Mouse (Mus musculus) megakaryocyte progenitor cell, adult 5-6 weeks (primary cell): ENCODE data around the gene Bora. TPM values are rescaled to one million over a fixed set of nuclear protein-coding genes. Genes with fewer than 3 reads are reported as not detected.
"Not testable (repeated sequence)": the region's sequence is repeated elsewhere in the genome, so short reads cannot be mapped to it uniquely, and the experiment has no call there.

Experiments used
- ATAC-seq: replicated peaks from 2 replicates; pipeline ENCODE4 v1.8.0; 2016; ENCODE audit warnings: mild to moderate bottlenecking, moderate TSS enrichment, inconsistent platforms; ENCODE audit not compliant: poor library complexity
- total RNA-seq, 2 experiments: library from RNA; stranded (forward) in 1 of 2; stranded (reverse) in 1 of 2; fragments of 157-497, 149-512 nt in 1 of 2; fragments of 200-1000 nt in 1 of 2; gene quantifications; 2 replicates each; pipeline versions ENCODE4 v1.2.3 to v1.2.4; 2015 to 2017

The Bora gene
- total RNA-seq (2015) (46.1 and 53.0 TPM in 2 replicates), total RNA-seq (2017) (45.9 and 56.2 TPM in 2 replicates)

DNA sequence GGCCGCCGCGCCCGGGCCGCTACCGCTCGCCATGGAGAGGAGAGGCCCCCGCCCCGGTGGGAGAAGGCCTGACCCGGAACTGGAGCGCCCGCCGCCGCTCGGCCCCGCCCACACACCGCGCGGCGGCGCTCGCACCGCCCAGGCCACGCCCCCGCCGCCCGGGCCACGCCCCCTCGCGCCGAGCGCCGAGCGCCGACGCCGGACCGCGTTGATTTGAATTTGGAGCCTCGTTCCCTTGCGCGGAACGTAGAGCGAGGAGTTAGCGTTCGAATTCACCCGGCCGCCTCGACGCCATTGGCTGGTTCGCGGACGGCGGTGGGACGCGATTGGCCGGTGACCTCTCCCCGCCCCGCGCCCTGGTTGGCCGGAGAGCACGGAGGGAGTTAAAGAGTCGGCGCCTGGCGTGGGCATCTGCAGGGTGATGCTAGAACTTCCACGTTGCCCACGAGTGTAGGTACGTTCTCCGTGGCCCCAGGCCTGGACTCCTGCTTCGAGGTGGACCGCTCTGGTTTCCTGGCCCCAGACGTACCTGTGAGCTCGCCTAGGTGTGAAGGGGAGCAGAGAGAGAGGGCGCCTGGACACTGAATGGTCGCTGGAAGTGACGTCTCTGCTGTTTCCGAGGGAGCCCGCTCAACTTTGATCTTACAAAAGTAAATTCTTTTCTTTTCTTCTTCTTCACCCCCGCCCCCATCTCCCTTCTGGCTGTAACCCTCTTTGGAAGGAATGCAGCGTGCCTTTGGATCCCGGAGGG, at the start of gene Bora, which contains the start of gene Mzt1:
Gene Bora, plus strand, starts transcription at position 192 of the 751 bp plus-strand sequence.
Gene Mzt1, minus strand, starts transcription at position 104 of the 751 bp plus-strand sequence.
- peak; percentile 74 for ATAC-seq

DNA sequence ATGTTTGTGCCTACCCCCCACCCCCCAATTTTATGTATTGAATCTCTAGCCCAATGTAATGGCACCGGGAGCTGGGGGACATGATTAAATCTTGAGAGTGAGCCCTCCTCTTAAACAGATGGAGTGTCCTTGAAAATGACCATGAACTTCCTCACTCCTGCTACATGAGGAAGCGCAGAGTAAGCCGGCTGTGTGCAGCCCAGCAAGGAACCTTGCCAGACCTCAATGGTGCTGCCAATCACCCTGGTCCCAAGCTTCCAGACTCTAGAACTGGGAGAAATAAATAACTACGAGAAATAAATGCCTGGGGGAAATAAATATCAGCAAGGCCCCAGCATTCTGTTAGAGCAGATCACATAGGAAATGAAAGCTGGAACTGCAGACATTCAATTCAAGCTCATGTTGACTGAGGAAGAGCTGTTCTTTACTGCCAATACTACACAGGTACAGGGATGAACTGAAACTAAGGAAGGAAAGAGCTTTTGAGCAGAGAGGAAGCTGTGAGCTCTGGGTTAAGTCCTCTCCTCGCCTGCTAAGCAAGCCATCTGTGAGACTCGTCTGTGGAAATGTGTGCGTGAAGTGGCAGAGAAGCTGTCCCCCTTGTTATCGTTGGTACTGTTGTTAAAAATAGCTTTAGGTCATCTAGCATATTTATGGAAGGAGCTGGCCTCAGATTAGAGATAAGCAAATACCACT, 35.6 kb upstream of the Bora start:
- peak; percentile 80 for ATAC-seq

DNA sequence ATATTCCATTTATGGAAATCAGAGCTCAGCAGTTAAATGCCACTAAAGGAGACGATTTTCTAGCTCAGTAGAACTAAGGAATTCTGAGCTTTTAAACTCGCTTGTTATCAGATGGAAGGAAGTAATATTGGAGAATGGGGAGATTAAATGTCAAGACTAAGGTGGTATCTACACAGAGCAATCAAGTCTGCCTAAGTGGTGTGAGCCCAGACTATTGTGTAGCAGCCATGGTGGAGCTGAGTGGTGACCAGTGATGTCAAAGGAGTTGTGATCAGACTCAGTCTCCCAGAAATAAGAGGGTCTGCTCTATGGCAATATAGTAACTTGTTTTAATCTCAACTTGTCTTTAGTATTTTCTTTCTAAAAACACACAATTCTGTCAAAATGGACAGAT, 35.1 kb upstream of the Bora start:
- no peak for ATAC-seq

DNA sequence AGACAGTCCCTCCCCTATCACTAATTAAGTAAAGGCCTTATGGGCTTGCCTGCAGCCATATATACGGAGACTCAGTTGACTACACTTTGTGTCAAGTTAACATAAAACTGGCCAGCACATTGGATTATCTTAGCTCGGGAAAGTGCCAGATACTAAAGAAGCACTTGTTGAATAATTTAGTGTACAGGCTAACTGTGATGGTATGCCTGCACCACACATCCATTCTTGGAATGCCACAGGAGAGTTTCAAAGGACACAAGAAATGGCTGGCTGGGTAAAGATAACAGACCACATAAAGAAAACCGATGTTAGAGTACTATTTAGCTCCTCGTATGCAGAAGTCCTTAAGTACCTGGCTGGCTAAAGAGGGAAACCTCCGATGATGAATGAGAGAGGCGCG, 27.3 kb upstream of the Bora start:
- ATAC-seq = no peak

DNA sequence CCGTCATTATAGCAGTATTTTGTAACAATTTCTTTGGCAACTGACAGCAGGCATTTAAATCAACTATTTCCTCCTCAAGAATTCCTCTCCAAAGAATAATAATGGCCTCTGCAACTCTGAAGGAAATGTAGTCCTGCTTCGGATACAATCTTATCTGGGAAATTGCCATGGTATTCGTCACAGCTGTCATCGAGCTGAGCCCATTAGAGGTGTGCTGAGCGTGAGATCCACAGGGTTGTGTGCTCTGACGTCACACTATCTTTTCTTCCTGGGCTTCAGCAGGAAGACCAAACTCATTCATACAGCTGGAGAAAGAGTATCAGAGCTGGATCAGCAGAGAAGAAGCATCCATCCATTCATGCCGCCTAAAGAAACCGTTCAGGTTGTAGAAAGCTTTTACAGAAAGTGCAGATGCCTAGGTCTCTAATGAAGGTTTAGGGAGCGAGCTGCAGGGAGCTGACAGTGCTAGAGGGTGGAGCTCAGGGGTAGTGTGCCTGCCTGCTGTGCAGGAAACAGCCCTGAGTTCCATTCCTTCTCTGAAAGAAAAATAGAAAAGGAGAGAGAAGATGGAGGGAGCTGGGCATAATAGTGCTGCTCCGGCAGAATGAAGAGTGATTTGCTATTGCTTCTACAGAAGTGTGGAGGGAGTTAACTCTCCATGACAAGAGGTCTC, 26.8 kb upstream of the Bora start:
- no peak for ATAC-seq

DNA sequence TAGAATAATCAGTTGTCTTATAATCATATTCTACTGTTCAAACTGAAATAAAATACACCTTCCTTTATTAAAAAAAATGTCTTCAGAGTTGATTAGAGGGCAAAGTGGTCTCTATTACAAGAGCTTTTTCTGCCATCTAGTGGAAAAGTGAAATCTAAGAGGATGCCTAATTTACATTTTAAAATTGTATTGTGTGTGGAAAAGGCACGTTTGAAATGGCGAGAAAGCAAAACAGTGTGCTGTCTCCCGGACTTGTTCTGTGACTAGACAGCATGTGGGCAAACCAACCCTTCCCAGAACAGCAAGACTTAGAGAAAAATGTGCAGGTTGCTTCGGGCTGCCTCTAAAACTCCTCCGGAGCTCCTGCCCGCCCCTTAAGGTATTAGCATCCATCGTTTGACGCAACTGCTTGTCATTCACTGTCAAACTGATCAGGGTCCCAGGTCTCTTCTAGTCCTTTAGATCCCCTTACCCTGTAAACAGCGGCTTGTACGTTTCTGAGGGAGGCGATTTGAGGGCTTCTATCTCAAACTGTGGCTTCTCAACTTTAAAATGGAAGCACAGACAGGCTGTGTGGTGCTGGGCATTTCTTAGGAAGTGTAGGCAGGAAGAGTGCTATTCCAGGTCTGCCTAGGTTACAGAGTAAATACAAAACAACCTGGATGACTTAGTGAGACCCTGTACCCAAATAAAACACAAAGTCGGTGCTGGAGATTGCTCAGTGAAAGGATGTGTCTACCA, 23.5 kb upstream of the Bora start:
- ATAC-seq = peak; percentile 52

DNA sequence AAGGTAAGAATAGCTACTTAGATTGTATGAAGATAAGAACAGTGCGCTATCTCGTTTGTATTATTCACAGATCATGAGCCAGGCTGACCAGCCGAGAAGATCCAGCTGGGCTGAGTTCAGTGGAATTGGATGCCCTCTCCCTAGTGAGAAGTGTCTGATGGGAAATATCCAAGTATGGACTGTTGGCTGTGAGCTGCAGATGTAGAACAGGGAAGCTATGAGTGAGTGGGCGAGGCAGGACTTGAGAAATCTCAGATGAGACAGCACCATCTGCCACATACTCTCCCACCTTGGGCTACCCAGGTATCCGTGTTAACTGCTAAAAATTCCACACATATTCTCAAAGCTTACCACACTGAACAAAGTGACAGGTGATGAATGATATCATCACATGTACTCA, 16.0 kb upstream of the Bora start:
- ATAC-seq = no peak

DNA sequence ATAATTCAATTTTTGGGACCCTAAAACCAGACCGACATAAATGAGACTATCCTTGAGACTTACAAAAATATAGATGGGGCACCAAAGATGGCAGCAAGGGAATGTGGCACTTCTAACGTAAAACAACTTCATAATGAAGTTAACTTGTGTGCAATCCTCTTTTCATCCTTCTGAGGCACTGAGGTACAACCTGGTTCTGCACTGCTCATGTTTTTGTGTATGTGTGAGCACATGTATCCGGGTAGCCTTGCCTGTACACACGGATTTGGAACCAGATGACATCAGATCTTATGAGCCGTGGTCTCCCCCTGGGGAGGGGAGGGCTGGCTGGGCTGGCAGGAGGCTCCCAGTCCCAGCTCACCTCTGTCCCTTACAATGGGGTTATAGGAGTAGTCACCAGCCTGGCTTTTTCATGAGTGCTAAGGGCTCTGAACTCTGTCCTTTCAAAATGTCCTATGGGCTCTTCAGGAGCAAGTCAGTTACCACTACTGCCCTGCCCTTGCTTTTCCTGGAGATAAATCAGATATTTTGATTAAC, 14.6 kb upstream of the Bora start:
- peak; percentile 27; the same call in 1 of the 2 replicates for ATAC-seq

DNA sequence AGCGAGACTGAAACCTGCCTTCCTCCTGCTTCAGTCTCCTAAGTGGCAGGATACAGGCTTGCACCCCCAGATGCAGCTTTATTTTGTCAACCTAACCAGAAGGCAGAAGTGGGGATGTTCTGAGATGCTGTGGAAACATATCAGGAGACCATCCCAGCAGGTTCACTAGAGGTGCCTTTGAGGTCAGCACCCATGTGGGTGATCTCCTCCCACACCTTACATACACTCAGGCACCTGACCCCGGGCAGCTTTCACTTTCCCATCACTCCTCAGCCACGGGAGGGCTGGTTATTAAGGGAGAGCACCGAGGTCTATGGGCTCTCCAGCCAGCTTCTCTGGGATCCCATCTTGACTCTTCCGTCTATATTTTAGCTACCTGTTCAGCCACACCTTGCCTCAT, 13.4 kb upstream of the Bora start:
- no peak for ATAC-seq

DNA sequence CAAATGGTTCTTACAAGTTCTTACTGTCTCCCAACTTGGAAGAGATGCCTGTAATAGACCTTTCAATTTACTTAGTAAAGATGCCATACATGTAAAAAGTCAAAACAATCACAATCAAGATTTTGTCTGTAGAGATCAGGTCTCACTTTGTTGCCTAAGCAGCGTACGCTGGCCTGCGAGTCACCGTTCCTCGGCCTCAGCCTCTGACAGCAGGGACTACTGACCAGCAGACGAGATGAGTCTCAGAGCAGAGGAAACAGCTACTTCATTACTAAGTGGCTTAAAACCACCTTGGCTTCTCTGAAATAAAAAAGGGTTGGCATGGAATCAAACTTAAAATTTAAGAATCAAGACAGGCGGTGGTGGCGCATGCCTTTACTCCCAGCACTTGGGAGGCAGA, 11.2 kb upstream of the Bora start:
- not testable (repeated sequence) for ATAC-seq

DNA sequence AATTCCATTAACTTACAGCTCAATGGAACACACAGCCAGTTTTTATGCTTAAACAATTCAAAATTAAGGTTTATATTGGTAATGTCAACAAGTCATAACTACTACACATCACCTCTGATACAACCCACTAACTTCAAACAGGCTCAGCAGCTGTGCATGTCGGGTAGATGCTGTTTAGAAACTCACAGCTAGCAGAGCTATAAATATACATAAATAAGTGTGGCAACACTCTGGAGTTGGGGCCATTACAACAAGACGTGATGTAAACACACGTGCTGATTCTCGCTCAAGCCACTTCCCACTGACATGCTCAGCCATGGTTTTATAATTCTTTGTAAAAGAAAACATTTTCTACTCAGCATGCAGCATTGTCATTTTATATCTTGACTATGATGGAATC, 10.0 kb upstream of the Bora start:
- no peak for ATAC-seq

DNA sequence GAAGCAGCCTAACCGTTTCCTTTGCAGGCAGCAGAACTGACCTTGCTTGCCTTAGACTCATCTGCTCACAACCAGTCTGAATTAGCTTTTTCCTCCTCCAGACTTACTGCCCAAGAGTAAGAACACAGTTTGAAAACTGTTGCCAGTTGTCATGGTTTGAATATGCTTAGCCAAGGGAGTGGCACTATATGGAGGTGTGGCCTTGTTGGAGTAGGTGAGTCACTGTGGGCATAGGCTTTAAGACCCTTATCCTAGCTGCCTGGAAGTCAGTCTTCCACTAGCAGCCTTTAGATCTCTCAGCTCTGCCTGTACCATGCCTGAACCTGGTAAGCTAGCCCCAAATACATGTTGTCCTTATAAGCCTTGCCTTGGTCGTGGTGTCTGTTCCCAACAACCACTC, 8.3 kb upstream of the Bora start:
- ATAC-seq = no peak

DNA sequence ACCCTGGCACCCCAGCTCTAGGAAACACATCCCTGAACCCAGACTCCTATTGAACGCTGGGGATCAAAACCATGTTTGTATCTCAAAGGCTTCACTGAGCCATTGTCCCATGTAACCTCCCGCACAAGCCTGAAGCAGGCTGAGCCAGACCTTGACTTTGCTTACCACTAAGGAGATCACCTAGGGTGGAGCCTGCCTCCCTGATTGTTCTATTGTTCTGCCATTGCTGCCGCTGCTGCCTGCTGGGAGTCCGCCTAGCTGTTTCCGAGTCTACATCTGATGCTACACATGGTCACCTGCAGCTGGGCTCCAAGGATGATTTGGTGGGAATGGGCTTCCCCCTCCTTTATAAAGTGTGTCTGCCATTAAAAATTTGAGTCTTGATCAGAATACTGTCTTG, 6.7 kb upstream of the Bora start:
- not testable (repeated sequence) for ATAC-seq

DNA sequence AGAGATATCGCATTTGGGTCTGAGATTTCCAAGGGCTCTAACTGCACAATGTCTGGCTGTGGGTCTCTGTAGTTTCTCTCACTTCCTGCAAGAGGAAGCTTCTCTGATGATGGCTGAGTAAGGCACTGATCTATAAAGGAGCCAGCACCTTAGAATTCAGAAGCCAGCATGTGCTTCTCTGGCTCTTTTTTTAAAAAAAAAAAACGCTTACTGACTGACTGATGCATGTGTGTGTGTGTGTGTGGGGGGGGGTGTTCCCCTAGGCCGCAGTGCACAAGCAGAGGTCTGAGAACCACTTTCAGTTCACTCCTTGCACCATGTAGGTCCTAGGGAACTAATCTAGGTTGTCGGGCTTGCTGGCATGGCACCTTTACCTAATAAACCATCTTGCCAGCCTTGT, 4.6 kb upstream of the Bora start:
- ATAC-seq = no peak

DNA sequence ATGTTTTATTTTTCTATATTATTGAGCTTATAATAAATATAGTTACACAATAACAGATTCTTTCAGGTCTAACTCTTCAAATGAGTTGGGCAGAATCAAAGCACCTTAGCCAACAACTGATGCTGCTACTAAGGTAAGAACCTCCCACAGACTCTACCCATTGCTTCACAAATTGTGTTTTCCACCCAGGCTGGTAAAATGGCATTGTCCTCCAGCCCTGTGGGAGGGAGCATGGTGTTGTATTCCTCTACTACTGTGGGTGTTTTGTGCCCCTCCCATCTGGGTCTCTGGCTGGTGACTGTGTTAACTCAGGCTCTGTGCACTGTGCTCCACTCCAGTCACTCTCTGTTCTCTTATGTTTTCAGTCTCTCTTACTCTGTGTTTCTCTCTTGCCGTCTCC, 2.5 kb upstream of the Bora start:
- ATAC-seq = no peak

DNA sequence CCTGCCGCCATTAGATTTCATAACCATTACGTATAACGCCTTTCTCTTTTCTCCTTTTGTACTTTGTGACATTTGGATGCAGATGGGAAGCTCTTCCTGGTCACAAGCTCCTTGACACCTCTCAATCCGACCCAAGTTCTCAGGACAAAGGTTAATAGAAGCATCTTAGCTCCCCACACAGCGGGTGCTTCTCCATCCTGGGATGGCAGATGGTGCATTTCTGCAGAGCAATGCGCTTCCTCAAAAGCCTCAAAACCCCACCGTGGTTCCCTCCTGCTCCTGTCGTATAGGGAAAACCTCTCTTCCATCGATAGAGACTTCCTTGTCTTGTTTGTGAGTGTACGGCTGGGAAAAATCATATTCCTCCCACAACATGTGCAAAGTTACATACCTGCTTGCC, 1.9 kb upstream of the Bora start:
- ATAC-seq = no peak

DNA sequence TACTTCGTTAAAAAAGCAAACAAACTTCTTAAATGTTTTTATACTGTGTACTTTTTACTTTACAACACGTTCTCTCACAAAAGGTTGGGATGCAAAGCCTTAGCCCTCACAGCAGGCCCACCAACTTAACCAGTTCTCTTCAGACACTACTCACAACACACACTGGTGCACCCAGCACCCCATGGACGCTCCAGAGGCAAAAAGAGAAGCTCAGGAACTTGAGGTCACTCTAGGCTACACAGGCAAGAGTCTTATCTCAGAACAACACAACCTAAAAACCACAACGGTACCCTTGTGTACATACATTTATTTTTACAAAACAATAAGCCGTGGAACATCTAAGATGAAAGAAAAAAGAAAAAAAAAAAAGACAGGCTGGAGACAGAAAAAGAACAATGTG, 1.3 kb upstream of the Bora start:
- ATAC-seq = peak; percentile 32

DNA sequence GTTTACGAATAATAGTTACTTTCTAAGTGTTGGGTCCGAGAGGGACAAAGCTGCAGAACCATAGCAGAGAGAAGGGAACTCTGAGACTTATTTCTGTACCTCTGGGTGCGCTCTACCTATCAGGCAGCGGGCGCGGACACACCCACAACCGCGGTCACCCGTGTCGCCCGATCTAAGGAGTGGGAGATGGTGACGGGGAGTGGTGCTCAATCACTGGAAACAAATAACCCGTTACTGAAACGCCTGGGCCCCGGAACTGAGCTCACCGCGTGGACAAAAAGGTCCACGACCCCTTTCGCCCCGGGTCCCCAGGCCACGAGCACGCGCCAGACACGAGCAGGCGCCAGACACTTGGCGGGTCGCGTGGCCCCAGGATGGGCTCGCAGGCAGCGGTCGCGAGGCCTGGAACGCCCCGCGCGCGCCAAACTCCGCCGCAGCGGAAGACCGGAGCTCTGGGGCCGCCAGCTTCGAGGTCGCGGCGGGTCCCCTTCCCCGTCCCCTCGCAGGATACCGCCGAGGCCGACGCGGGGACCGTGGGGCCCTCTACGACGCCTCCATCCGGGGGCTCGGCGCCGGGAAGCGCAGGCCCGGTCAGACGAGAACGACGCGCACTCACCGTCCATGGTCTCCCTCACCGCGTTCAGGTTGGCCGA, 518 bp upstream of the Bora start:
- ATAC-seq = no peak; the same call in 1 of the 2 replicates

DNA sequence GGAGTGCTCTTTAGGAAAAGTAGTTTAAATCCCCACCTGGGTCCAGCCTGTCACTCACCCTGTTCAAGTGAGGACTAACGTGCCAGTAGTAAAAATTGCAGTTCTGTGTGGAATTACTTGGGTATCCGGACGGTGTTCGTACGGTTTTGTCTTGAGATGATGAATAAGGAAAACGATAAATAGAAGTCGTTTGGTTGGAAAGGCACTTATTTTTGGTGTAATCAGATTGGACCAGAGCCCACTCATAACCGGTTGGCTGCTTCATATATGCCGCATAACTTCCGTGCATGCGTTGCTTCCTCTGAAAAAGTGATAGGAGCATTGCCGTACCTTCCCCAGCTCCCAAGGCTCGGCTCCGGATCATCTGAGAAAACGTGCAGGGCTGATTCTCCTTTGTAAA, 760 bp downstream of the Bora start:
- peak; percentile 30 for ATAC-seq

DNA sequence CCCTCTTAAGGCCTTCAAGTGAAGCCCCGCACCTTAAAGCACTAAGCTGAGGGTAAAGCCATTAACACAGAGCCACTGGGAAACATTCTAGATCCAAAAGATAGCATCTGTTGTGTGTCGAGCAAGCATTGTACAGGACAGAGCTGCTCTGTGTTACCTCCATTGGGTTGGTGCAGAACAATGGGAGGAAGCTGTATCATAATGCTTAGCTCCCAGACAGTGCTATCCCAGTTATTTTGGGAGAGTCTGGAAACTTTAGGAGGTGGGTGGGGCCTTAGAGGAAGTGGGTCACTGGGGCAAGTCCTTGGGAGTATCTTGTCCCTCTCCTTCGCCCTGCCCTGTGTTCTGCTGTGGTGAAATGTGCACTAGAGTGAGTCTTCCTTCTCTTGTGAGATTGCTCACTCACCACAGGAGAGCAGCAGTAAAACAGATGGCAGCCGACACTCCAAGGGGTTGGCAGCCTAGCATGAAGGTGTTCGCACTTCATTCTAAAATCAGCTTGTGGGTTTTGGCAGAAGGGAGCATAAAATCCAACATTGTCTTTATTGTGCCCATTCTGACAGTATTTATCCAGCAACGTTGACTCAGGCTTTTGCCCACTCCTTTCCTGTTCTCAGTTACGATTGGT, 13.1 kb downstream of the Bora start:
- ATAC-seq = no peak
